Mouse (Mus musculus) c-Kit-negative CD71-positive TER-119-positive erythroid progenitor cells, embryonic 14.5 days (primary cell): ENCODE data around the gene Osbpl3.

Source experiments
- DNase-seq: peaks from one replicate; pipeline ENCODE4 v3.0.0-alpha.2; 2013; ENCODE audit warnings: low read depth, low spot score

Gene Osbpl3

GRCm38 (mm10) chr6:50372516-50373424, 83.2 kb downstream of the Osbpl3 start:
- DNase-seq, result no peak

- no peak for DNase-seq
These were observed 84.4 kb downstream of the Osbpl3 start for GRCm38 (mm10) chr6:50371501-50372086.

GRCm38 (mm10) chr6:50368502-50369292, 87.3 kb downstream of the Osbpl3 start:
- DNase-seq, result no peak

GRCm38 (mm10) chr6:50367836-50368235, 88.2 kb downstream of the Osbpl3 start:
- DNase-seq, result no peak

GRCm38 (mm10) chr6:50366724-50367123, 89.3 kb downstream of the Osbpl3 start:
- DNase-seq, result no peak

GRCm38 (mm10) chr6:50366319-50366718, 89.7 kb downstream of the Osbpl3 start:
- DNase-seq, result no peak

- no peak for DNase-seq
These were observed 91.6 kb downstream of the Osbpl3 start for GRCm38 (mm10) chr6:50364364-50364763.

- DNase-seq, result no peak
These were observed 92.6 kb downstream of the Osbpl3 start for GRCm38 (mm10) chr6:50363385-50363784.

GRCm38 (mm10) chr6:50362704-50363261, 93.2 kb downstream of the Osbpl3 start:
- DNase-seq, result no peak

GRCm38 (mm10) chr6:50362196-50362595, 93.8 kb downstream of the Osbpl3 start:
- no peak for DNase-seq

- no peak for DNase-seq
These were observed 97.8 kb downstream of the Osbpl3 start for GRCm38 (mm10) chr6:50358104-50358679.

- DNase-seq, result no peak
These were observed 101.0 kb downstream of the Osbpl3 start for GRCm38 (mm10) chr6:50354688-50355660.

GRCm38 (mm10) chr6:50352812-50353211, 103.2 kb downstream of the Osbpl3 start:
- DNase-seq, result no peak

- DNase-seq, result no peak
These were observed 105.1 kb downstream of the Osbpl3 start for GRCm38 (mm10) chr6:50350911-50351310.

GRCm38 (mm10) chr6:50348619-50349018, 107.4 kb downstream of the Osbpl3 start:
- no peak for DNase-seq

GRCm38 (mm10) chr6:50346204-50346603, 109.8 kb downstream of the Osbpl3 start:
- DNase-seq, result no peak

- DNase-seq, result no peak
These were observed 115.6 kb downstream of the Osbpl3 start for GRCm38 (mm10) chr6:50340226-50340906.

GRCm38 (mm10) chr6:50337431-50337830, 118.6 kb downstream of the Osbpl3 start:
- DNase-seq, result no peak

GRCm38 (mm10) chr6:50336376-50336775, 119.6 kb downstream of the Osbpl3 start:
- DNase-seq, result no peak
